Mouse (Mus musculus): Measurements from ENCODE around the gene Cyp2ab1.
A peak's percentile ranks its signal among the peaks of the same experiment; 100 is the strongest.
"Not testable (repeated sequence)": the region's sequence is repeated elsewhere in the genome, so short reads cannot be mapped to it uniquely, and the experiment has no call there.

The Cyp2ab1 gene

DNA sequence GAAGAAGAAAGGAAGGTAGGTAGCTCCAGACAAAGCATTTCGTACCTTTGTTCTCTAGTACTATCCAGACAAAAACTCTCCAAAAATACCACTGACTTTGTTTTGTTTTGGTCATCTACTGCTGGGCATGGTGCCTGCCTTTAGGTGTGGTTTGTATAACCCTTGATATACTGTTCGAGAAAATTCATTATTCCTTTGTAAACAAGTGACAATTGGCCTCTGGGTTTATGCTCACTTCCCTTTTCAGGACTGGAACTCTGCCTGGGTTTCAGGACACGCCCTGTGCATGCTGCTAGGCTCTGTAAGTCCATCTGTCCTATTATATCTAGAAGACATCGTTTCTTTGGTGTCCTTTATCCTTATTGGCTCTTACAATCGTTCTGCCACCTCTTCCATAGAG is at the start of gene Cyp2ab1:
Gene Cyp2ab1 (minus strand): TSS at position 119 of the 400 bp plus-strand sequence.
- DNase-seq, result no peak

DNA sequence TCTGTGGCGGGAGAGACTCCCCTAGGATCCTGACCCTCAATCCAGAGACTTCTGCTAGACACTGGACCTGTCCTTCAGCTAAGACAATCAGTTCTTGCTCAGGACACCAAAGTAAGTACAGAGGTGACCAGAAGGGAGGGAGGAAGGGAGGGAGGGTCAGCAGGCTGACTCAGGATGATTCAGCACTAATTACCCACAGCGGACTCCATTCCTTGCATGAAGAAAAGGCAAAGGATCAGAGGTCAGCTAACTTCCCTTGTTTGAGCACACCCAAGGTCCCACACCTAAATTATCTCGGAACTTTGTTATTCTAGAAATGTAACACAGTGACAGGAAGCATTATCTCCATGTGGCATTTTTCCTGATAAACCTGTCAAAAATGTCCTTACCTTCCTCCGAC is 46.5 kb upstream of the Cyp2ab1 start:
- no peak for DNase-seq

DNA sequence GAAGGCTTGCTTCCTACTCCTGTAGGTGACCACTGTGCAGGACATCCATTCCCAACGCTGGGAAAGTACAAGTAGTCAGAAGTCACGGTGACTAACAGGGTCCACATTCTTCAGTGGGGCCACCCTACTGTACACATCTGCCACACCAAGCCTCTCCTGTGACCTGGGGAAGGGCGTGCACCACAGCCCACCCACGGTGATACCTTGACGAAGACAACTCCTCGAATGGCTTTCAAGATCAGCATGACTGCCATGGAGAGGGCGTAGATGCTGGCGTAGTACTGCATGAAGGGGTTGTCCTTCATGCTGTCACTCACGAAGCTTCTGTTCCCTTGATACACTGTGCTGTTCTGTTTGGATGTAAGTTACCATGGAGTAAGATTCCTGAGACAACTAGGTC is 43.0 kb upstream of the Cyp2ab1 start:
- DNase-seq, result no peak

DNA sequence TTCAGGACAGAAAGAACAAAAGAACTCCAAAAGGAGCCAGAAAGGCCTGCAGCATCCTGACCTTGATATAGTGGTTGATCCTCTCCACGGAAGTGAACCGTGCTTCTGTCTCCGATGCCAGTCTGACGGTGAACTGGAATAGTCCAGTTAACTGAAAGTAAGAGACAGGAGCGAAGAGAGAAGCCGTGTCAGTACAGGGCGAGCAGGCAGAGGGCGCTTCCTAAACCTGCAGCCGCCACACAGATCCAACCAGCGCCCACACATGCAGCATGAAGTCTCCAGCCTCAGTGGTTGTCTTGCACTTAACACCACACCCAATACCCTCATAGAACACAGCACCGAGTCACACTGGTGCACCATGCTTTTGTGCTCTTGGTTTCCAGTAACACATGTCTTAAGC is 36.9 kb upstream of the Cyp2ab1 start:
- DNase-seq, result no peak

GRCm38 (mm10) chr16:20361496-20361895 is 36.3 kb upstream of the Cyp2ab1 start:
- not testable (repeated sequence) for DNase-seq

DNA sequence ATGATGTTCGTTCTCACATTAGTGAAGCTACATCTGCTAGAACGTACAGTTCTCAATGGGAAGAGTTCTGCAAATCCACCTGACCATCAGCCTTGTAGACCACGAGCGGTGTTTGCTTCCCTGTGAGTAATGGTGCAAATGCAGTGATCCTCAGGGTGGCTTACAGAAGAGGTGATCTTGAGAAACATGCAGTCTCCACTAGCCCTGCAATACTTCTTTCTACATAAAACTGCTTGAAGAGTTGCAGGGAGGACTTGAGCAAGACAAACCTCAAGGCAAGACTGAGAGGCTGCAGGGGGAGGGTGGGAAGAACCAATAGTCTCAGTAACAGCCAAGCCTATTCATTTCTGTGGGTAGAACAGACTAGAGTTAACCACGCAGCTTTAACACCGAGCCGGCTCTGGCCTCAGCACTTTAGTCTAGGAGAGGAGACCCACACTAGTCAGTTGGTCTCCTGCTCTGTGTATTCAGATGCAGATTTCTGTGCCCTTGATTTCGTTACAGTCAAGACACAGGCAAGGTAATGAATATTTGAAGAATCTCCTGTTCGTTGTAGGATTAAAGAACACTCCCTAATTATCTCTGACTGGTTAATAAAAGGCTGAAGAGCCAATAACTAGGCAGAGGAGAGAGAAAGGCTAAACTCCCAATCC is 34.6 kb upstream of the Cyp2ab1 start:
- no peak for DNase-seq

DNA sequence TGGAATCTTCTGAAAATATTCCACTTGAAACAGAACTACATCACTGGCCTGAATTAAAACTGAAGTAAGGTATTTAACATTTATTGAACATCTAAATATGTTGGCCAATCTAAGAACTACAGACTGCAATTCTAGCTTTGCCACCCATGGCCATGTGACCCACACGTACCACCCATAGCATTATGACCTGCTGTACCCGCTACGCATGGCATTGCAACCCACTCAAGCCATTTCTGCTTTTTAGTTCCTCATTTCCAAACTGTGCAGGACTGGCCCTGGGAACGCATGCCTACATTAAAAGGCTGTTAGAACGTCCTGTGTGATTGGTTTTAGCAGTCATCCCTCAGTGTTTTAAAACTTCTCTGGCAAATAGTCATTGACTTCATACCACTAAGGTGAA is 32.6 kb upstream of the Cyp2ab1 start:
- no peak for DNase-seq

DNA sequence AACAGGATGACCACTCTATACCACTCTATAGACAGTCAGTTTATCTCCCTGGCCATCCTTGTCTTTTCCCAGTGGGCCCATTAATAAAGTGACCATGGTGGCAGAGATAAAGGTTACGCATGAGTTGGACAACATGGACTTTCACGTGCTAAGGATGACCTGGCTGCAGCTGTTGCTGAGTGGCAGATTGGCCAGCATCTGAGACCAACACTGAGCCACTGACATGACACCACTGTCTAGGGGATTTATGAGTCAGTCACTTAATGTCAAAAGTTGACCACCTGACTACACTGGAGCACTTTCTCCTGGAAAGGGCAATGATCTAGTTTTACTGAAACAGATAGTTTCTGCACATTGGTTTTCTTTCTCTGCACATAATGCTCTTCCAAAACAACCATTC is 29.6 kb upstream of the Cyp2ab1 start:
- DNase-seq, result no peak

DNA sequence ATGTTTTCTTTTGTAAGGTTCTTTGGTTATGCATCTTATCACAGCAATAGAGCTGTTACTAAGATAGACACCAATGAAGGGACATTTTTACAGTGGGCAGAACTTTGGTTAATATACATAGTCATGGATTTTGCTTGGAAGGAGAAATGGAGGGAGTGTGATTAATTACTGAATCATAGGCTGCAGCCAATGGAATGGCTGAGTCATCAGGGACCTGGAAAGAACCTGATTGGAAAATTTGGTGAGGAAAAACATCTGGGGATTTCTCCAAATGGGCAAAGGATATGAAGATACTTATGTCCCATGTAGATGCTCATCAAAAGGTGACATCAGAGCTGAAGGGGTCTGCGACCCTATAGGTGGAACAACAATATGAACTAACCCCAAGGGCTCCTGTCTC is 28.8 kb upstream of the Cyp2ab1 start:
- no peak for DNase-seq

GRCm38 (mm10) chr16:20345464-20345863 is 20.3 kb upstream of the Cyp2ab1 start:
- DNase-seq, result no peak

DNA sequence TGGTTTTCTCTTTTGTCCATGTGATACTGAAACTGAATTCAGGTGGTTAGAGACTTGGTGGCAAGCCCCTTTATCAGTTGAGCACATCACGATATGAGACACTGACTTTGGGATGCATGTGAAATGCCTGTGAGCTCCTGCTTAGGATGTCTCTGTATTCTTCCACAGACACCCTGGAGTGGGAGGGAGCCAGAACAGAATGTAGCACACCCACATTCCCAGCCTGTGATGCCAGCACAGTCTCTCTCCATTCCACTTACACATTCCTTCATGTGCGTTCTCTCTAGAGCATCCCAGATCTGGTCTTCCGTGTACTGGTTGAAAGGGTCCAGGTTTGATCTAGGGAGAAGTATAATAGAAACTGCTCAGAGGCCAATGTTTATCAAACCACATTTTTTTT is 13.4 kb upstream of the Cyp2ab1 start:
- DNase-seq, result no peak

DNA sequence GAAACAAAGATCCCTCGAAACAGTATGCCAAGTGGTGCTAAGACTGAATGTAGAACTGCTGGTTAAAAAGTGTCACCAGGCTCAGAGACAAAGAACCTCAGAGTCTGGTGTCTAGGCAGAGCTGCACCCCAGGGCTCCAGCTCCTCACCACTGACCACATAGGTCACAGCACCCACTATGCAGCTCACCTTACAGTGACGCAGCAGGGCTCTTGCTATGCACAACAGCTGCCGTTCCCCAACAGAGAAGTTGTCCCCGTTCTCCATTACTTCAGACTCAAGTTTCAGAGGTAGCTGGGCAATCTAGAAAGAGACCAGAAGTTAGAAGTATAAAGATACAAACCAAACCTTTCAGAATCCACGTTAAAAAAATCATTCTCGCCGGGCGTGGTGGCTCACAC is 9.7 kb upstream of the Cyp2ab1 start:
- no peak for DNase-seq

- DNase-seq, result no peak
These were observed 3.1 kb upstream of the Cyp2ab1 start for GRCm38 (mm10) chr16:20328306-20328705.

DNA sequence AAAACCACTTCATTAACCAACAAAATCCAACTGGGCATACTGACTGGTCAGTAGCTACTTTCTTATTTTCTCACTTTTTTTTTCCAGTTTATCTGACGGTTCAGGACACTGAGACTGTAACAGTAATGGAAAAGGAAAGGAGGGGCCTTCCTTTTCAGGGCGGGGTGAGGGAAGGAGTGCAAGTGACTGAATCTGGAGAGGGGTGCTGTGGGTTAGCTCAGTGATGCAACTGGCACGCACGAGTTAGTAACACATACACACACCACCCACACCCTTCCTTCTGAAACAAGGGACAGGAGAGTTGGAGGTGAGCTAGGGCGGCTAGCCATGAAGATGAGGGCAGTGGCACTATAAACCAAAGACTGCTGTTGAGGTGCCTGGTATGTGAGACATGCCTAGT is 1.3 kb downstream of the Cyp2ab1 start:
- no peak for DNase-seq

DNA sequence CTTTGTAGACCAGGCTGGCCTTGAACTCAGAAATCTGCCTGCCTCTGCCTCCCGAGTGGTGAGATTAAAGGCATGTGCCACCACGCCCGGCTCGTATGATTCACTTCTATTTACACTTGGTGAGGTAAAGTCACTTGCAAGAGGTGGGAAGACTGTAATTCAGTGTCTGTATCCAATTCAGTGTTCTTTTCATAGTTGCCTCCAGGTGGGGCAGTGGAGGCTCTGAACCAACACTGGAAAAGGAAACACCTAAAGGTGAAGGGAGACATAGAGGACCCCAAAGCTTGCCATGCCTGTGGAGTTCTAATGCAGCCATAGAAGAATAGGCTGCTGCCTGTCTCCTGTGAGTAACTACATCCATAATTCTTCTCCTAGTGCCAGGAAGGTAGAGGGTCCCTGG is 2.9 kb downstream of the Cyp2ab1 start:
- no peak for DNase-seq

DNA sequence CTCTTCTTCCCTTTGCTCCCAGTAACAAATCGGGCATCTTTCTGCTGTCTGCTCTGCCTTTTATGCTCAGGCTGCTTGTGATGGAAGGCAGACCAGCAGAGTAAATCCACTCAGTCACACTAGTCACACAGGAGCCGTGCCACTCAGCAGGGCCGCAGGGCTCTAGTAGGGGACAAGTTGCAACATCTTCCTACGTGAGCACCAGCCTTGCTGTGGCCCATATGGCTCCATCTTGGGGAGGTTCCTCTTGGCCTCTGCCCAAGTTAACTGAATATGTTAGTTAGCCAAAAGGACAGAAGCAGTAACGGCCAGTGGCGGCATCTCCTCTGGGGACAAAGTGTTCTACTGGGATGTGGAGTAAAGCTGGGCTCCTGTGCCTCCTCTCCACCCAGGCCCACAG is 8.4 kb downstream of the Cyp2ab1 start:
- DNase-seq, result no peak

GRCm38 (mm10) chr16:20315266-20315665 is 9.9 kb downstream of the Cyp2ab1 start:
- DNase-seq, result no peak

DNA sequence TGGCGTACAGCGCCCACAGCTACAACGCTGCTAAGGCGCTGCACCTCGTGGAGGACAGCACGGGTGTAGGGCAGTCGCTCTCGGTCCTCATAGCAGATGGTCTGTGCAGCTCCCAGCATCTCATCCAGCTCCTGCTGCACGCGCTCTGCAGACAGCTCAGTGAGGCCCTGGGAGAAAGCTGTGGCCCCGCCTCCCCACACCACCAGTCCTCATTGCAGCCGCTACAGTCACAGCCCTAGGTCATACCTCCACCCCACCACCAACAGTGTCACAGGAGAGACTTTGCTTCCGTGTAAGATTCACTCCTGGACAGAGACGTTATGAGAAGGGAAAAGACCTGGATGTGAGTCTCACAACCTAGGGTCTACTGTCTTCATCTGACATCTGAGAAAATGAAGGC is 12.9 kb downstream of the Cyp2ab1 start:
- DNase-seq, result no peak

DNA sequence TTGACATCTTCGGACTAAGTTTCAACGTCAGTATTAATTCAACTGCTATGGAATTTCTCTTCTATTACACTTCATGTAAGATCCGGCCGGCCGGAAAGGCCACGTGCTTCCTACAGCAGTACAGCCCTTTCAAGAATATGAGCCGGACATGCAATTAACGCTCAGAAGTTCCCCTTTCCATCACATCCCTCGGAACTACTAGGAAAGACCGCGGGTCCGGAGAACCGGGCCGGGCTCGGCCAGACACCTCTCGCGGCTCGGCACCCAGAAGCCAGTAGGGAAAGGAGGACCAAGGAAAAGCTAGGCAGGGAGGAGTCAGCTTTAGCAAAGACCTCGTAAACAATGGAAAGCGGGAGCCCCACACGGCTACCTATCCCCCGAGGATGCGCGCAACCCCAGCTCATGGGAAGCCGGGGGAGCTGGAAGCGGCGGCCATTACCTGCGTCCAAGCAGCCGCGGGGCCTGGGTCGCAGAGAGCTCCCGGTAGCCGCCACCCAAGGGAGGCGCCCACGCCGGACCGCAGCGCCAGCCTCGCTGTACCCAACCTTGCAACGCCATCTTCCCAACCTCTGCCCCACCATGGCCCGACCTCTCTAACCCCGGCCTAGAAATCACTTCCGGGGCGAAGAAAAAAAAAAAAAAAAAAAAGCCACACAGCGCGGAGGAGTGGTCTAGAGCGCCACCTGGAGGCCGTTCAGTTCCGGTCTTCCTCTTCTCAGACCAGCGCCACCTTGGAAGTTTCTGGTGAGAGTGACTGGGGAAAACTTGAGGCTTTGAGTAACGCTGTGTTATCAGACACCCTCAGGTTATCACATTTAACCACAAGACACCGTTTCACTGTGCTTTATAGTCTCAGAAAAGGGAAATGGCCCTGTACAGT is 23.2 kb downstream of the Cyp2ab1 start, which contains the start of gene Parl:
Gene Parl (minus strand): TSS at position 618 of the 880 bp plus-strand sequence.
- peak; percentile 80 to 81 for DNase-seq

GRCm38 (mm10) chr16:20300076-20300475 is 25.1 kb downstream of the Cyp2ab1 start:
- no peak for DNase-seq

- no peak for DNase-seq
These were observed 45.0 kb downstream of the Cyp2ab1 start for GRCm38 (mm10) chr16:20280238-20280637.

GRCm38 (mm10) chr16:20279395-20279794 is 45.8 kb downstream of the Cyp2ab1 start:
- no peak for DNase-seq

DNA sequence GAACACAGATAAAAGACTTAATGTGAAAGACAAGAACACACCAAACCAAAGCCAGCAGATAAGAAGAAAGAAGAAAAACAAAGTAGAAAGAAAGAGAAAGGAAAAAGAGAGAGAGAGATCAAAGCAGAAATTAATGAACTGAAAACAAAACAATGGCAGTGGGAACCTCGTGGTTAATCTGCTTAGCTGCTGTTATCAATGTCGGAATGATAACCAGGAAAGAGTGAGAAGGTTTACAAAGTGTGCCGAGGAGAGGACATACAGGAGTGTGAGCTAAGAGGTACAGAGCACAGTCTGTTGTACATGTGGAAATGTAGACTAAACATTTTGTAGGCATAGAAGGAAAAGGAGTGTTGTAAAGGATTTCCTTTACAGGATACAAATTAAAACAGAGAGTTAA is 52.2 kb downstream of the Cyp2ab1 start:
- no peak for DNase-seq

DNA sequence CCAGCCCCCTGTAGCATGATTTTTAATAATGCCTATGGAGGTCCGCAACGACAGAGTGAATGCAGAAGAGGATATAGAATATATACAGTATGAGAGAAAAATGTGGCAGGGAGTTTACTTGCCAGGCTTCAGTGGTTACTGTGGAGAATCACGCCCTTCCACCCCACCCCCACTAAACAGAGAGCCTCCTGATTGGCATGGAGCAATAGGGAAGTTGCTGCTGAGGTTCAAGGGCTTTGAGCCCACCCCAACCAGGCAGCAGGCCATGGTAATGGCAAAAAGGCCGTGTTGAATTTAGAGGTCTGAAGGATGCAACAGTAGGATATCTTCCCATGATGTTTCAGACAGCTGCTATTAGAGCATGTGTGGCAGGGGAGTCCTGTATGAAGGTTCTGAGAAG is 53.9 kb downstream of the Cyp2ab1 start:
- DNase-seq, result no peak
